Mouse (Mus musculus) ES-E14 (cell line): ENCODE data around the gene Fgfr1op.
"Not testable (repeated sequence)": the region's sequence is repeated elsewhere in the genome, so short reads cannot be mapped to it uniquely, and the experiment has no call there.

Experiments
- CHD2 ChIP-seq: IDR thresholded peaks from 2 replicates; pipeline ENCODE4 v1.6.1; 2014; ENCODE audit warnings: mild to moderate bottlenecking, low read depth, low read length, inconsistent platforms
- HCFC1 ChIP-seq: IDR thresholded peaks from 2 replicates; pipeline ENCODE4 v1.6.1; 2012; ENCODE audit warnings: low read length, inconsistent platforms, borderline replicate concordance; ENCODE audit not compliant: insufficient read depth

GRCm38 (mm10) chr17:8128326-8128993, 36.8 kb upstream of the Fgfr1op start:
- TF ChIP-seq CHD2, HCFC1: not testable (repeated sequence)
